Mouse (Mus musculus) neutrophil, adult 5-6 weeks (primary cell): ENCODE results near the gene Trmt44. TPM values are rescaled to one million over a fixed set of nuclear protein-coding genes. Genes with fewer than 3 reads are reported as not detected.
"Not testable (repeated sequence)": the region's sequence is repeated elsewhere in the genome, so short reads cannot be mapped to it uniquely, and the experiment has no call there.

Experiments used
- ATAC-seq: fragments of 151-379, 151-347 bp; 2 replicates; pipeline ENCODE4 v1.8.0; 2017; ENCODE audit warnings: mild to moderate bottlenecking, moderate TSS enrichment; ENCODE audit not compliant: insufficient number of reproducible peaks, poor library complexity, low FRiP score, severe bottlenecking; ENCODE audit errors: extremely low read depth
- total RNA-seq: library from RNA; stranded (forward); fragments of 200-1000 nt; gene quantifications from 2 replicates; pipeline ENCODE4 v1.2.3, GENCODE M21; 2017

Gene Trmt44
- total RNA-seq, 1 experiment from 2014 or later: 9.7 TPM

GRCm38 (mm10) chr5:35592824-35593223 lies 18.0 kb upstream of the Trmt44 start:
- ATAC-seq: no peak

DNA sequence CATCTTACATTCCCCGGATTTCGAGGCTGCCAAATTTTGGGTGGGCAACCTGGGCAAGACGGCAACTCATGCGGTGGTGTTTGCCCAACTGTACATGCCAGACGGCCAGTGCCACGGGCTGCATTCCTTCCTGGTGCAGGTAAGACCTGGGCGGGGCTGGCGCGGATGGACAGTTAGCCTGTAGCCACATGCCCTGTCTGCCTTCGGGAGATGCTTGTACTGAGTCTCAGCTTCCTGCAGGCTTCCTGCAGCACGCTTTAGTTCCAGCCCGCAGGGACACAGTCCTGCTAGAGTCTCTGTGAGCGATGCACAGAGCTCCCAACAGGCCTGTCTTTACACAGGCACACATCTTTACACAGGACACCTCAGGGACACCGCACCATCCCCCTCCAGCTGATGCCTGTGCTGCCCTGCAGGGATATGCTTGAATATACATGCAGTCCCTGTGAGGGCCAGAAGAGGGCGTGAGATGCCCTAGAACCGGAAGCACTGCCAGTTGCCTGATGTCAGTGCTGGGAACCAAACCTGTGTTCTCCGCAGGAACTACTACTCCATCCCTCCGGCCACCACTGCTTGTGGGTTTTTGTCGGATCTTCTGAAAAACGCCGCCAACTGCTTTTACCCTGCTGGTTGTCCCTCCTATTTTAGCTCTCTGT lies 17.3 kb upstream of the Trmt44 start:
- no peak for ATAC-seq

DNA sequence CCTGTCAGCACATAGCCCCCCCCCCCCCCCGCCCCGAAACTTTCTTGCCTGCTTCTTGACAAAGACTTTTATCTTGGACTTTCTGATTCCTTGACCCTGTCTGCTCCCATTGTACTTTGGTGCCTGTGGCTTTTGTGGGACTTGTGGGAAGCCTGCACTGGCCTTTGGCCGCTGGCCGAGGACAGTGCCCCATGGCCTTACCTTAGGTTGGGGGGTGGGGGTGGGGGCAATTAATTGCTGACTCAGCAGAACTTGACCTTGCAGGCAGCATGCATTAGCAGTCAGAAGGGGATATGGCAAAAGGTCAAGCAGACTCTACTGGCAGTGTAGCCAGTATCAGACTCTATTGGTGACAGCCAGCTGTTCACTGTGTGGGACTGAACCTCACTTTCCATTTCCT lies 16.6 kb upstream of the Trmt44 start:
- no peak for ATAC-seq

- not testable (repeated sequence) for ATAC-seq
Measured at GRCm38 (mm10) chr5:35584259-35584658, 9.4 kb upstream of the Trmt44 start.

- ATAC-seq: peak; percentile 17; the same call in 1 of the 2 replicates
Measured at GRCm38 (mm10) chr5:35583221-35583783, 8.4 kb upstream of the Trmt44 start.

DNA sequence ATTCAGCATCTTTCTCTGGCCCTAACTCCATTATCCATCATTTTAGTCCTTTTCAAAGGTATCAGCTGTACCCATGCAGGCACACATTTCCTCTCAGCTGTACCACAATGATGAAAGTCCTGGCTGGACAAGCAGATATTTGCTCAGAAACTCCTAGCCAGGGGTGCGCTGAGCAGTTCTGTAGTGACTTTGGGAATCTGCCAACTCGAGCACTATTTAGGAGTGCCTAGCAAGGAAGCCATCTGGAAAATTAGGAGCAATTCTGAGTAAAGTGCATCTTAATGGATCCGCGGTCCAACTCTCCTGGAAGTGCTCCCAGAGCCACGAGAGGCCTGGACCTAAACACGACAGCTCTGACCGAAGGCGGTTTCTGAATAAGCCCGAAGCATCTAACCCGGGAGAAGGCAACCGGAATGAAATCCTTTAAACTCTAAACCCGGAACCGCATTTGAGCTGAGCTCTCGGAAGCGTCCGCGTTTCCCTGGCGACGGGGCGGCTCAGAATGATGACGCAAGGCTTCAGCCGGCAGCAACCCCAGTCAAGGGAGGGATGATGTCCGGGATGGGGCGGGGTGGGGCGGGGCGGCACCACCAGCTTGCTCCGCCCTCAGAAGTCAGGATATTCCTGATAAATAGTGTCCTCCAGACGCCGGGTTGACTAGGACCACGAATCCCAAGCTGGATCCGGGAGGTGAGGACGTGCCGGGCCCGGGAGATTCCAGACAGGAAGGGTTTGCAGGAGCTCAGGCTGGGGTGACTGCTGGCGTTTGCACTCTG lies 7.8 kb upstream of the Trmt44 start, which contains the start of gene Acox3:
Gene Acox3, plus strand, starts transcription at position 596 of the 776 bp plus-strand sequence.
- peak; percentile 86 for ATAC-seq

GRCm38 (mm10) chr5:35580156-35580922 lies 5.5 kb upstream of the Trmt44 start:
- no peak for ATAC-seq

GRCm38 (mm10) chr5:35579247-35579893 lies 4.5 kb upstream of the Trmt44 start:
- ATAC-seq: no peak

DNA sequence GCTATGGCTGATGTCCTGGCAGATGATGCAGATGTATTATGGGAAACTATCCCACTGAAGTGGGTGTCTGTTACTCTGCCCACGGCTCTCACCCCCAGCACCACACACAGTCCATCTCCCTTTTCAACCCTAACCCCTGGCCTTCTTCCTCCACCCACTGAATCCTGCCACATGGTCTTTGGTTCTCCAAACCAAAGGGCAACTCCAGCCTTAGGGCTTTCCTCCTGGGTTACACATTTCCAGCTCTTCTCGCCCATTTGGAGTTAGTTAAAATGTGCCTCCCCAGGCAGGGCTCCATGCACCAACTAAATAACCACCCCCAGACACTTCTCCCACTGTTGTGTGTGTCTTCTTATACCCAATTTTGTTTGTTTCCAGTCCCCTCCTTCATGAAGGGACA lies 3.5 kb upstream of the Trmt44 start:
- no peak for ATAC-seq

GRCm38 (mm10) chr5:35576409-35577020 lies 1.6 kb upstream of the Trmt44 start:
- no peak for ATAC-seq

- ATAC-seq: no peak
Measured at GRCm38 (mm10) chr5:35571546-35571945, 3.3 kb downstream of the Trmt44 start.

- no peak for ATAC-seq
Measured at GRCm38 (mm10) chr5:35566632-35567031, 8.2 kb downstream of the Trmt44 start.

GRCm38 (mm10) chr5:35565217-35565616 lies 9.7 kb downstream of the Trmt44 start:
- no peak for ATAC-seq

GRCm38 (mm10) chr5:35563449-35563848 lies 11.4 kb downstream of the Trmt44 start:
- peak; percentile 55; the same call in 1 of the 2 replicates for ATAC-seq

DNA sequence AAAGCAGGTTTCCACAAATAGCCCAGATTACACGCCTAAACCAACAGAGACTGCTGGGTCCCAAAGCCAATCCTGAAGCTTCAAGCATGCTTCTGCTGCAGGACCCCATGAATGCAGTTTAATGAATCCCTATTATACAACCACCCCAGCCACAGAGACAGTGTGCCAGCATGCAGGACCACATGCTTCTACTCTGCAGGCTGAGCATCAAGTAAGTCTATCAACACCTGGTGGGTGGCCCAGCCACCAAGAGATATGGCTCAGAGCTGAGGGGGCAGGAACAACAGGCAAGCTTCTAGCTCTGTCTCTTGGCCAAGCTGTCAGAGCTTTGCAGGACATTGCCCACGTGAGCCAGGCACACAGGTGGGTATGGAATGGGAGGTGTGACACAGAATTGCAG lies 12.3 kb downstream of the Trmt44 start:
- ATAC-seq: no peak

GRCm38 (mm10) chr5:35559447-35559846 lies 15.4 kb downstream of the Trmt44 start:
- no peak for ATAC-seq

DNA sequence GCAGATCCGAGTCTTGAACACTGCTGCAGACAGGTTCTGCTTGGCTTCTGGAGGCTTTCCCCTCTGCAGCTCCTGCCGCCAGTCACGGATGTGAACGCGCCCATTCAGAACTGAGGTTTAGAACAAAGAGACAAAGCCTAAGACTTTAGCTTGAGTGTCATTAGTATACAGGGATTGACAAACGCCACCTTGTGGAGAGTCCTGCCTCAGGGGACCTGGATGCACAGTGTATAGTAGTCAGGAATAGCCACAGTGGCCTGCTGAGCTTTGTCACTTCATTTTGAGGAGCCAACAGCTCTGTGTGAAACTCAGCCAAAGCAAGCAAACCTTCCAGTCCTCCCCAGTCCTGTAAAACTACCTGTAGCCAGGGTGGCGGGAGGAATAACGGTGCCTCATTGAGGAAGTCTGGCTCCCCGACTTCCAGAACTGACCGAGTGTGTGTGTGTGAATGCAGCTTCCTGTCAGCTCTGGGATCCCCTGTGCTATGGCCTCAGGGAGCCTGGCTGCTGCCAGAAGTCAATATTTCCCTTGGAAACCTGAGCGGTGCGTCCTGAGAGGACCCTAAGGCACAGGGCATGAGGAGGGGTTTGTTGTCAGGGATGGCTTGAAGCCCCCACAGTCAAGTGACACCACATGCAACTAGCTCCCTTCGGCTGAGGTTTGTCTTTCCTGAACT lies 16.8 kb downstream of the Trmt44 start:
- ATAC-seq: no peak

GRCm38 (mm10) chr5:35556393-35556792 lies 18.5 kb downstream of the Trmt44 start:
- ATAC-seq: no peak
